Mouse (Mus musculus) liver, postnatal 0 days (tissue): ENCODE results near the gene Epha2.

Experiments
- CTCF ChIP-seq: sonication (generic); IDR thresholded peaks from 2 replicates; pipeline ENCODE4 v1.5.1; 2016; ENCODE audit warnings: antibody characterized with exemption, low read depth
- EP300 ChIP-seq: IDR thresholded peaks from 2 replicates; pipeline ENCODE4 v1.6.1; 2016; ENCODE audit warnings: antibody characterized with exemption, low read depth, mild to moderate bottlenecking

DNA sequence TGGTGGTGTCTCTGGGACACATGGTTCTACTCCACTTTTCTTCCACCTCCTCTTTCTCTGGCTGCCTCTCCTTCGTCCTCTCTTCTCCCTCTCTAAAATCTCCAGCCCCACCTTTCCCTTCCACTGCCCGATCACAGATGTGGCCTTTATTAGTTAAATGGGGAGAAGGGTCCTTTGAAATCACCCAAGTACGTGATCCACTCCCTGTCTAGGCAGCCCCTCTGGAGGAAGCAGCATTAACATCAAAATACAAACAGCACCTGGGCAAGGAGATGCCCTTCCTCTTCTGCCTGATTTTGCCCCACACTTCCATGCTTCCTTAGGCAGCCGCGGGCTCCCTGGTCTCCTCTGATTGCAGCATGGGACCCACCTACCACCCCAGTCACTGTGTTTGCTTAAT, 18.4 kb upstream of the Epha2 start:
- no peak for TF ChIP-seq CTCF
- no peak for TF ChIP-seq EP300
